Mouse (Mus musculus) kidney, postnatal 36 days (tissue): ENCODE results near the gene Actg2.

Source experiments
- DNase-seq, 2 experiments: peaks; one replicate each; pipeline ENCODE4 v3.0.0; 2021 to 2022; ENCODE audit warnings: mixed read lengths in 2 of 2

Actg2 gene

DNA sequence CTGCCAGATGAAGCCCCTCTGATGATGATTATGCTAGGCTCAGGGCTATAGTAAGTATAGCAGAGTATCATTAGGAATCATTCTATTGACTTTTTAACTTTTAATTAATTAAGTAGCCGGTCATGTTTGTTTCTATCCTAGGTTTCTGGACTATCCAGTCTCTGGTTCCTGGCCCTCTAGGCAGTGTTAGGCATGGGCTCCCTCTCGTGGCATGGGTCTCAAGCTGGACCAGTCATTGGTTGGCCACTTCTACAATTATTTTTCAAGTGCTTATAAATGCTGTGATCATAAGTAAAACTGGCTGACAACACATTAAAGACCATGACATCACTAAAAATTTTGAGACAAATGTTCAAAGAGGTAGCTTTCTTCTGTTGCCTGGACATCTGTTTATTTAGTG, 25.9 kb downstream of the Actg2 start:
- peak in 1 of 2 experiments; percentile 41 for DNase-seq

DNA sequence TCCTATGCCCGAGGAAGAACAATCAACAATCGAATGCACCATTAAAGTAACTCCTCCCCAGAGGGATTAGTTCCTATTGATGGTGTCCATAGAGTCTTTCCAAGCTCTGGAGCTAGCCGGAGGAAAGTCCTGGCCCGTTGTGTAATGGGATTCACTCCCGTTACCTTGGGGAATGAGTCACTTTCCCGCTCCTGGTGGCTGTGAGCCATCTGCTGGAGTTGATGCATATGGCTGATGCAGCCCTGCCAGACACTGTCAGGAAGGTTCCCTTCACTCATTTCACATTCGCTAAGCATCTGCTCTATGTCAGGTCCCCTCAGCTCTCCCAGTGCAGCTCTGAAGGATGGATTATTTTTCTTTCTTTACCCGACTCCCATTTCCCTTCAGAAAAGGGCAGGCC, 26.6 kb downstream of the Actg2 start:
- no peak for DNase-seq

DNA sequence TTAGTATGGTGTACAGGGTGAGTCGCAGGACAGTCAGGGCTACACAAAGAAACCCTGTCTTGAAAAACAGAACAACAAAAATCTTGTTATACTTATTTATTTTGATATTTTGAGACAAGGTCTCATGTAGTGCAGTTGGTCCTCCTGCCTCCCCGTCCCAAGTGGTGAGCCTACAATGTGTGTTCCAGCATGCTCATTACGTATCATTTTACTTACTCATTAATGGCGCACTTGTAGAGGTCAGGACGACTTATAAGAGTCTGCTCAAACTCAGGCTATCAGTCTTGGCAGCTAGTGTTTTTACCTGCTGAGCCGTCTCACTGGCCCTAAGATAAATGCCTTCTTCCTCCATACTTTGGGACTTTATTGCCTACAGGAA, 28.9 kb downstream of the Actg2 start:
- DNase-seq, result no peak

DNA sequence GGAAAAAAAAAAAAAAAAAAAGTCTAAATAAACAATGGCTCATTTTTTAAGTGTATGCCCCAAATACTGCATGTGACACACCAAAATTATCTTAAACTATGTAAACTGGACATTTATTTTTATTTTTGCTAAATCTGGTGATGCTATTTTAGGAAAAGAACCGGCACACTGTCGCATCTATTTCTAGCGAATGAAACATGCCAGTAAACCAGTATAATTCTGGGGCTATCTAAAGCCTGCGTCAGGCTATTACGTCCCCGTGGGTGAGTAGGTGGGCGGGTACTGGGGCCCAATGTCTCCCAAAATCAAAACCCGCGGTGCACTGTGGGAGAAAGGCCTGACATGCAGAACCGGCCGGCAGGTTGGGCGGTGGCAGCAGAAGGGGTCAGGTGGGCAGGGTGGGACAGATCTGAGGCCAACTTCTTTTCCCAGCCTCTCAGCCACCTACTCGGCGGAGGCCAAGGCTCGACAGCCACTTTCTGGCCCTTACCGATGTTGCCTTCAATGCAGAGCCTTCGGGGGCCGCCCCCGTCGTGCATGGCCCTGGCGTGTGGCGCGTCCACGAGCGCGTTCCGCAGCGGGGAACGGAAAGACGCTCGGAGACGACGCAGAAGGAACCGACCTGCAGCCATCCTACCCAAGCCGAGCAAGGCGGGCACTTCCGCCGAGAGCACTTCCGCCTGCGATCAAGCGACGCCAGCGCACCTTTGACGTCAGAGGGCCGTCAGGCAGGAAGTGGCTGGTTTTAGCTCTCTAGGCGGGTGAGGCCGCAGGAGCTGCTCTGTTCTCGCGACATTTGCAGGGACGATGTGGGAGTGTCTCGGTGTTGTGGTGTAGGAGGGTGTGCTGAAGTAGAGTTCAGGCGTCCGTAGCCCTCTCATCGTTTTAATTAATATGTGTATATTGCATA, 29.6 kb downstream of the Actg2 start, which contains the start of gene Dguok:
TSS of gene Dguok (minus strand) at position 712 of the 910 bp plus-strand sequence.
- DNase-seq, result peak; percentile 98 to 99

DNA sequence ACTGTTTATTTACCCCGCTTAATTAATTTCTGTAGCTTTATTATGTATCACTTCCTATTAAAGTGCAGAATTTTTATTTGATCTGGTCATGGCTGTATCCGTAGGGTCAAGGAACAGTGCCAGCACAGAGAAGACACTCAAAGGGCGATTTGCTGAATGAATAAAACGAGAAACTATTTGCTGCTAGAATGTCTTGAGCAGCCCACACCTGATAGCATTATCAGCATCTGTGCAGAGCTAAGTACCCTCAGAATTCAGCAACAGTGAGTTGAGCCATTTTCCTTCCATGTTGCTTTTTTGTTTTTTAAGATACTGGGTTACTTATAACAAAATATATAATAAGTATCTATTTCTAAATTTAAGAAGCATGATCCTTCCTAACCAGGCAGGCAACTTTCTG, 30.5 kb downstream of the Actg2 start:
- DNase-seq, result no peak

DNA sequence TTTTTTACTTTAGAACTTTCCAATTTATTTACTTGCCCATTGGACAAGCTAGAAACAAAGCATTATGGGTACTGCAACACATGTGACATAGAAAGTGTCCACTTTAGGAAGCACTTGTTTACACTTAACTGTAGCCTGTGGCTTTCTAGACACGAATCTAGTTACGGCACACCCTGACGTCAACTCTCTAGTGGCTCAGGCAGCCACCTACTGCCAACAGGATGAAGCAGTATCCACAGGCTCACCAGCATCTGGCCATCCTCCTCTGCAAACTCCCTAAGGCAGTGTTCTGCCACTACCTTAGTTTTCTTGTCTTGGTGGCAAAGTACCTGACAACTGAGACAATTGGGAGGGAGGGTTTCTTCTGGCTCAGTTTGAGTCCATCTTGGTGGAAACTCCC, 32.7 kb downstream of the Actg2 start:
- DNase-seq, result no peak

DNA sequence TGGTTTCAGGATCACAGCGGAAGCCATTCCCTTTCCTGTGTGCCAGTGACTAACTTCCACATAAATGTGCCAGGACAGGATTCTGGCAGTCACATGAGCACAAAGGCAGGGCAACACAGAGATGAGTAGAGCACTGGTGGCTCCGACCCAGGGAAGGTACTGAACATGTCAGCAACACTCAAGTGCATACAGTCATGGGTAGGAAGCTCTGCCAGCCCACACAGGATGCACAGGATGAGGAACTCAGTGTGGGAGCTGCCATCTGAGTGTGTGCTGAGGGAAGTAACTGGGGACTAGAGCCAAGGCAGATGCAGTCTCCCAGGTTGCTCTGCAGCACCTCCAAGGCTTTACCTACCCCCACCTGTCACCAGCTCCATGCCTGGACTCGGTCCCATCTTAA, 33.4 kb downstream of the Actg2 start:
- peak; percentile 24 to 37 for DNase-seq

DNA sequence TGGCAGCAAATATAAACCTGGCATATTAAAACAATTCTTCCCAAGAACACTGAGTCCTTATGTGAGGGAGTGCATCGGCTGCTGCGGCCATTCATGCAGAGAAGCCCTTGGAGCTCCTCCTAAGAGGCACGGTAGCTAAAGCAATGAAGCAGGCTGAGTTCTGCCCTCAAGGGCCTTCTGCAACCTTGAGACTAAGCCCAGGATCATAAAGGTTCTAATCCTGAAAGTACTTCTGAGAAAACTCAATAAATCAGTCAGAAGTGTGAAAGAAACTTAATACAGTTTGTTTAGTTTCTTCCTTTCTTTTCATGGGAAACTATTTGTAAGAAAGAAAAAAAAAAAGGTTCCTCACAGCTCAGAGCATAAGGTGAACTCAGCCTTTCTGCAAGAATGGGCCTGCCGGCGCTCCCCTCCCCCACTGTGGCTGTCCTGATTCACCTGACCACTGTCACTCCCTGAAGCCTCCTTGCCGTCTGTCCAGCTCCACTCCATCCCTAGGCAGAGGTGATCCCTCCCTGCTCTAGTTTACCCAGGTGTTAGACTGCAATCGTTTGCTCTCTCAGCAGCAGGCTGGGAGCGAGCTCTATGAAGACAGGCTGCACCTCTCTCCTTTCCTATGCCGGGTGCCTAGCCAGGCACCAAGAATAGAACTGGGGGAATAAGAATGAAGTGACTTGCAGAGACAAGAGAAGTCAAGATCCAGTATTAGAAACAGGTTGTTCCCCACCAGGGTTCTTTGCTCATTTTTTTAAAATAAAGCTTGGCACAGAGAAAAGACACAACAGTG, 34.3 kb downstream of the Actg2 start:
- DNase-seq, result peak in 1 of 2 experiments; percentile 46

DNA sequence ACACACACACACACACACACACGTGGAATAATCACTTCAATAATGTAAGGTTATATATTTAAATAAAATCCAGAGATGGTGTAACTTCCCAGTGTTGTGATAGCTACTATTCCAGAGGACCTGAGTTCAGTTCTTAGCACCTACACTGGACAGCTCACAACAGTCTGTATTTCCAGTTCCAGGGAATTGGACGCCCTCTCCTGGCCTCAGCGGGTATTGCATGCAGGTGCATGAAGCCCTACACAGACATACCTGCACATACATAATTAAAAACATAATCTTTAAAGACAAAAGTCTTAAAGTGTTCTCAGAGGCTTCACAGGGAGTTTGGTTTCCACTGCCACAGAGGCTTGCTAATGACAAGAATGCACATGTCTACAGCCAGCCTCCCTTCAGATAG, 35.6 kb downstream of the Actg2 start:
- no peak for DNase-seq

DNA sequence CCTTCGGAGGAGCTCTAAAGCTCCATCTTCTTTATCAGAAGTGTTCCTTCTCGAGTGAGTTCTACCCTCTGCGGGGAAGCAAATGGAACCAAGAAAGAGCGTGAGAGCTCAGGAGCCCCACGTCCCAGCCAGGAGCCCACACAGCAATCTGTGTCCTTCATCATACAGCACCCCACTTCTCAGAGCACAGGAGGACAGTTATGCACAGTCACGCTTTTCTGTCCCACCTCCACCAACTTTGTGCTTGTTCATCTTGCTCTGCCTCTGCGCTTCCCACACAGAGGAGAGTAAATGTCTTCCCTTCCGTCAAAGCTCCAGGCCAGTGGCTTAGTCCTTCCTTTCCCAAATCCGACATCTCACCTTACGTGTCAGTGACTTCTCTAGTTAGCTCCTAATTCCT, 37.0 kb downstream of the Actg2 start:
- no peak for DNase-seq

DNA sequence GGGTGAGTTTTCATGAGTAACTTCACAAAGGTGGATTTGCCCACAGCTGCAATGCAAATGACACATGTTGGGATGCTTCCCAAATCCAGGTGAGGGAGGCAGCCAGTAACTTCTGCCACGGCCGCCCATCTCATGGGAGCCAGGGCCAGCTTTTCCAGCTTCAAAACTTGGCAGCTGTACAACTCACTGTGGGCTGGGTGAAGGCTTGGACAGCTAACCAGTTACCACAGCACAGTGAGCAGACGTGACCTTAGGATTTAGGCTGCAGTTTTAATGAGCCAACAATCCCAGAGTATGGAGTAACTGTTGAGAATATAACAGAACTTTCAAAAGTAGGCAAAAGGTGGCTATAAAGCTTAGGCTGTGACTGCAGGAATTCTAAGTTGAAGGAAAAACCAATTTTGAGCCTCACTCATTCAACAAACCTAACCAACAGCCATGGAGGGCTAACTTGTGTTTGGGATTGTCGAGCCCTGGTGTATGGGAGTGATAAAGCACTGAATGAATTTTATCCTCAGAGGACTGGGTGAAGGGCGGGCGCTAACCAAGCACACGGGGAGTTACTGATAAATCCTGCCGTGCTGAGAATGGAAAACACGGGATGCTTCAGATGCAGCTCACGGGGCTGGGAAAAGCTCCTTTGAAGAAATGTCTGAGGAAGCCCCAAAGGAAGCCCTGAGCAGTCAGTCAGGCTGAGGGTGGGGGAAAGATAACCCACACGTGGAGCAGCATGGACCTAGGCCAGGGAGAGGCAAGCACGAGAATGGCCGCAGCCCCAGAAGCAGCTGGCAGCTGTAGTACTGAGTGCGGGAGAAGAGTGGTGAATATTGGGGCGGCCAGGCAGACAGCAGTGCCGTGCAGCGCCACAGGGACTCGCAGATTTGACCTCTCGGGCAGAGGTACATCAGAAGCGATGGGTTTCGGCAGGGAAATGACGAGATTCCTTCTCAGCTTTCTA, 39.0 kb downstream of the Actg2 start:
- peak; percentile 65 to 70 for DNase-seq

DNA sequence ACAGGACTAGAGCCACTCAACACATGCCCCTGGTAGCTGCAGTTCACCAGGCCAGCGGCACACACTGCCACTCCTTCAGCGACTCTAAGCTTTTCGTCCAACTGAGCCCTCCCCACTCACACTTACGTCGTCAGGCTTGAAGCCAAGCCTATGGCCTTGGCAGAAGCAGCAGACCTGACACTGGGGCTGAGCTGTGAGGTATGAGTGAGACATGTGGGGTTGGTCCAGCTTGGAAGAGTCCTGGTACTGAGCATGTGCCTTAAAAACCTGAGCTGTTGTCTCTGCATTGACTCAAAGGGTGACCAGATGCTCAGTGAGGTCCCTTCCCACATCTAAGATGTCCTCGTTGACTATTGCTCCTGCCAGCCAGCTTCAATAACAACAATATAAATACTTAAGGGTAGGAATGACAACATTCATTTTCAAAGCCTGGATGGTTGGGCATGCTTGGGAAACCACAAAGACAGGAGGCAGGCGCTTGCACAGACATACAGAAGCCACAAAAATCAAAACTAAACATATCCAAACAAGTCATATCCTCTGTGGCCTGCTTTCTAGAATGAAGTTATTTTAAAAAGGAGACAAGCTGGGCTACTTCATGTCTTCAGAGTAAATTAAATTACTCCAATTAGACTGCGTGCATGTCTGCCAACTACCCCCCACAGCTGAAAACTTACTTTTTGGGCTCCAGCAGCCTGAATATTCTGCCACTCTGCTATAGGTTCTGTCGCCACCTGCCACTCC, 39.9 kb downstream of the Actg2 start:
- no peak for DNase-seq

DNA sequence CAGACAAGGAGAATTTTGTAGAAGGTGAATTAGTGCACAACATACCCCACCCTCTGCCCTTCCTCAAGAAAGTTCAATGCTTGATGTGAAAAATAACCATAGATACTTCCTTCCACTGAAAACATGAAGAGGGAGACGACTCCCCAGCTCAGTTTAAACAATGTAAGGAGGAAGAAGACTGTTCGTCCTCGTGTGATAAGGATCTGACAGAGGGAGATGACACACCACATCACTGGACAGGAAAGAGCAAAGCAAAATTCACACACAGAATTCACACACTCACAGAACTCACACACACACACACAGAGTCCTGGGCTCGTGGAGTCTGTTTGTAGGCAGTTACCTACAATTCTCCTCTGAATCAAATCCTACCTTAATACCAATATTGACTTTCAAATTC, 45.4 kb downstream of the Actg2 start:
- DNase-seq, result no peak

DNA sequence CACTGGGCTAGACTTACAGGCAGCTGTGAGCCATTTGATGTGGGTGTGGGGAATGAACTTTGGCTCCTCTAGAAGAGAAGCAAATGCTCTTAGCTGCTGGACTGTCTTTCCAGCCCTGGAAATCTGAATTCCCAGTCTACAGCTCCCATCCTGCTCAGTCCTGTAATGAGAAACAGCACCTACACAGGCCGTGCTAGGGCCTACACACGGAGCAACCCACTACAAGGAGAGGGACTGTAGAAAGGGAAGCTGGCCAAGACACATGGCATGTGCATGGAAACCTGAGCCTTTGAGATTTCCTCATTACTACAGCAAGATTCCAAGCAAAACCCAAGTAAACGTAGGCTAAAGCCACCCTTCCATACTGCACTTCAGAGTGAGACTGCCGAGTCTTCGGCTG, 47.9 kb downstream of the Actg2 start:
- DNase-seq, result no peak

DNA sequence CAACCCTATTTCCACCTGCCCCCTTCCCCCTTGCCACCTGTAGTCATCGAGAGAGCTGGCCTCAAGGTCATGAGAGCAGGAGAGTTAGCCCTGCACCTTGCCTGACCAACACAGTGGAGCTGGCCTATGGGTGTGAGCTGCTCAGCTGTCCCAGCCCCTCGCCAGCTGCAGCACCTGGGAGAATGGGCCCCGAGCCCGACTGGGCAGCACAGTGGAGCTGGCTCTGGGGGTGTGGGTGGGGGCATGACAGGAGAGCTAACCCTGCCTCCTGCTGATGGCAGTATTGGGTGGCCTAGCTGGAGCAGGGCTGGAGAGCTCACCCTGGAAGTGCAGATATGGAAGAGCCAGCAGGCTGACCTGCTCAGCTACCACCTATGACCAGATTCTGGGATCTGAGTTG, 48.8 kb downstream of the Actg2 start:
- DNase-seq, result no peak

DNA sequence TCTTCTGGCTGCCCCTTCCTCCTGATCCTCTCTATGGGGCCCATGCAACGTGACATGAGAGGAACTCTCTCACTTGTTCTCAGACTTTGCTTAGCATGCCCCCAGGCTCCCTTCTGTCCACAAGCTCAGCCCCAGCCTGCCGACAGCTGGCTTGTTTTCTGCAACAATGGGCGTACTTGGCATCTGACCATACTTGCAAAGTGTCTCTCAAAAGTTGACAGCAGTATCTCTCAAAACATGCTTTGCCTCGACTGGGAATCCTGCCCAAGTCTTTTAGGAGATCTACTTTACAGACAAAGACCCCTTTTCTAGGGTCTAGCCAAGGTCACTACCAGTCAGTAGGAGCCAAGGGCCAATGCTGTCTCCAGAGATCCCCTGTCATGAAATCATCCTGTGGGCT, 50.2 kb downstream of the Actg2 start:
- DNase-seq, result no peak

DNA sequence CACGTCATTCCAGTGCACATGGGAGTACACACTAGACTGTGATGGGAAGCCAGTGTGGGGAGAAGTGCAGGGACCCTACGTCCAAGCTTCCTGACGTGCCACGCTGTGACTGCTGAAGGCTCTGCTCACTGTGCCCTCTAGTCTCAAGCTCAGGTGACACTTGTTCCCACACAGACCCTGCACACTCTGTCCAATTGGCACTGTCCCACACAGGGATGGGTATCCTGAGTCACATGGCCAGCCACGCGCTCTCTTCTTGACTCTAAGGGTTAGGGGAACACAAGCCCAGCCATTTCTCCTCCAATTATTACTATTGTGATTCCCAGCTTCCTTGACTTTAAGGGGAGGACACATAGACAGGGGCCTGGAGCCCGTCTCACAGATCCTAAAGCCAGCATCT, 52.3 kb downstream of the Actg2 start:
- DNase-seq, result no peak

DNA sequence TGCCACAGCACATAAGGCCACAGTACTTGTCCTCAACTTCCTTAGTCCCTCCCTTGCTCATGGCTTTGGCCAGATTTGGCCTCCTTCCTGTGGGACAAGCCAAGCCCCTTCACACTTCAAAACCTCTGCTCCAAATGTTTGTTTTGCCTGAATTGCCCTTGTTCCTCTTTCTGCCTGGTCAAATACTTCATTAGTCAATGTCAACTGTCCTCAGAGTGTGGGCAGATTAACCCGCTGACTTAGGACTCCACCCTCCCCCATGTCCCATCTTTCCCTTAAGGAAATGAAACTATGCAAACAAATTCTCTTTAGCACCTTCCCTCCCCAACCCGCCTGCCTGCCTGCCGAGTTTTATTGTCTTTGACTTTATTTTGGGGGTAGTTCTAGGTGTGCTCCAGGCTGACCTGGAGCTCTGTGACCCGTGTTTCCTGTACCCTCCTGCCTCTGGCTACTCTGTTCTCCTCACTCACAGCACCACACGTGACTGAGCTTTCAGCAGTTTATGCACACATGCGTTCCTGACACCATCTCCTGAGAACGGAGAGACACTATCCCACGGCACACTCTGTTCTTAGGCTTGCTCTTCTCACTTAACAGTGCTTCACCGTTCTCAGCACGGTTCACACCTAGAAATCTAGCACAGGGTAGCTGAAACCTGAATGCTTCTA, 53.5 kb downstream of the Actg2 start:
- peak; percentile 44 to 62 for DNase-seq

DNA sequence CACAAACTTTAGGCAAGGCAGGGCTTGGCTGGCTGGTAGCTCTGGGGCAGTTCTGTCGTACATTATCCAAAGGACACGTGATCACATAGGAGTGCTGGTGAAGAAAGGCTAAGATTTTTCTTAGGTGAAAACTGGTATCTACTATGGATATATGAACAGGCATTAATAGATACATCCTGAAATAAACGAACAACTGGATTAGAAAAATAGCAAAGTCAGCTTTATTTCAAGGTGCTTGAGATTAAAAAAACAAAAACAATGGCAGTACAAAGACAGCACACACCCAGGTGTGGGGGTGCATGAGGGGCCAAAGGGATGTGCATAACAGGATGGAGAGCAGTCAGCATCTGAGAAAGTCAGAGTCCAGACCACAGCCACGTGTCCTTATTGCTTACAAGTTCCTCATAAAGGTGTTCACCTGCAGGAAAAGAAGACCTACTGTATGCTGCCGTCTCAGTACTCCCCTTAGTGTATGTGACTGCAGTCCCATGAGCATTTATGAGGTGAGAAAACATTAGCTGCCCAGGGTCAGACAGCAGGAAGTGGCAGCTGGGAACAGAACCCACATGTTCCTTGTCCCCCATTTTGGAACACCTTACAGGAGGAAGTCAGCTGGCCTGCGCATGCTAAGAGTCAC, 55.9 kb downstream of the Actg2 start:
- no peak for DNase-seq

DNA sequence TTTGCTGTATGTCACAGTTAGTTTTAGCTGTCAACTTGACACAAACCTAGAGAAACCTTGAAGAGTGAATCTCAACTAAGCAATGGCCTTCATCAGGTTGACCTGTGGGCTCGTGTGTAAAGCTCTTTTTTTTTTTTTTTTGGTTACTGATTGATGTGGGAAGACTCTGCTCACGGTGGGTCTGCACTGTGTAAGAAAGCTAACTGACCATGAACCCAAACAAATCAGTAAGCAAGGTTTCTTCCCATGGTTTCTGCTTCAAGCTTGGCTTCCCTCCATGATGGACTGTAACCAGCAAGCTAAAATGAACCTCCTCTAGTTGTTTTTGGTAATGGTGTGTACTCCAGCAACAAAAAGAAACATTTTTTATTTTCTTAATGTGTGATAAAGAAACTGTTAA, 56.9 kb downstream of the Actg2 start:
- peak in 1 of 2 experiments; percentile 26 for DNase-seq

DNA sequence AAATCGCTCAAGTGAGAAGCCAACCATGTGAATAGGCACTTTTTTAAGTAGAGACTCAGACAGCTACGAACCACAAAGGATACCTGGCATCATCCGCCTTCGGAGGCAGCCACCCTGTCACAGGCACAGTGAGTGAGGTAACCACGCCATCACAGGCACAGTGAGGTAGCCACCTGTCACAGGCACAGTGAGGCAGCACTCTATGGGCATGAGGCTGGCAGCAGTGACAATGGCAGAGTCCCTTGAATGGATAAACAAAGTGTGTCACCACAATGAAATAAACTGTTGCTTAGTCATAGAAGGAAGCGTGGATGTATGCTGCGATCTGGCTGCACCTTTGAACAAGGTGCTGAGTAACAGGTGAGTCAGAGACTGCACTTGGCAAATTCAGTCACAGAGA, 57.4 kb downstream of the Actg2 start:
- no peak for DNase-seq
